Mouse (Mus musculus) small intestine, adult 2 months (tissue): ENCODE measurements around the gene Tnp2. TPM values are rescaled to one million over a fixed set of nuclear protein-coding genes. Genes with fewer than 3 reads are reported as not detected.

ENCODE experiments used
- H3K27ac ChIP-seq: fragments of 200-500 bp; 2 replicates; pipeline ENCODE4 v1.5.1; 2012; ENCODE audit warnings: low read depth, low read length, control low read depth, inconsistent platforms; ENCODE audit not compliant: insufficient read depth
- H3K27me3 ChIP-seq: fragments of 200-500 bp; 2 replicates; pipeline ENCODE4 v1.6.1; 2012; ENCODE audit warnings: mild to moderate bottlenecking, moderate library complexity, low read length, inconsistent platforms; ENCODE audit not compliant: control insufficient read depth, insufficient read depth
- H3K36me3 ChIP-seq: fragments of 200-500 bp; 2 replicates; pipeline ENCODE4 v1.6.1; 2012; ENCODE audit warnings: mild to moderate bottlenecking, low read length, control low read depth, inconsistent platforms; ENCODE audit not compliant: control insufficient read depth, insufficient read depth
- H3K4me1 ChIP-seq: fragments of 200-500 bp; 2 replicates; pipeline ENCODE4 v1.6.1; 2012; ENCODE audit warnings: low read length, inconsistent platforms, mixed read lengths; ENCODE audit not compliant: control insufficient read depth, insufficient read depth, insufficient read length
- H3K4me3 ChIP-seq: fragments of 200-500 bp; 2 replicates; pipeline ENCODE4 v1.5.1; 2012; ENCODE audit warnings: low read depth, mild to moderate bottlenecking, control low read depth, inconsistent platforms, low read length, moderate library complexity
- CTCF ChIP-seq: fragments of 200-500 bp; IDR thresholded peaks from 2 replicates; pipeline ENCODE4 v1.5.1; 2012; ENCODE audit warnings: low read depth, mild to moderate bottlenecking, control low read depth, inconsistent platforms, low read length, moderate library complexity, mixed read lengths; ENCODE audit not compliant: insufficient replicate concordance, insufficient read length; ENCODE audit errors: extremely low read depth
- POLR2A ChIP-seq: fragments of 200-500 bp; IDR thresholded peaks from 2 replicates; pipeline ENCODE4 v1.6.1; 2012; ENCODE audit warnings: low read depth, mild to moderate bottlenecking, control low read depth, inconsistent platforms, low read length, moderate library complexity
- WGBS: fragments of 180-500 bp; shearing (Covaris S2); methylation state at CpG from one replicate; pipeline ENCODE4 v1.1.7; 2018; 5-methylcytosine and 5-hydroxymethylcytosine counted together
- polyA plus RNA-seq: library from polyadenylated mRNA; depleted of rRNA; stranded (reverse); fragments of >200 nt; gene quantifications from 2 replicates; pipeline ENCODE4 v1.2.3, GENCODE M21; 2012

Gene Tnp2
- polyA plus RNA-seq, 1 experiment: not detected

DNA sequence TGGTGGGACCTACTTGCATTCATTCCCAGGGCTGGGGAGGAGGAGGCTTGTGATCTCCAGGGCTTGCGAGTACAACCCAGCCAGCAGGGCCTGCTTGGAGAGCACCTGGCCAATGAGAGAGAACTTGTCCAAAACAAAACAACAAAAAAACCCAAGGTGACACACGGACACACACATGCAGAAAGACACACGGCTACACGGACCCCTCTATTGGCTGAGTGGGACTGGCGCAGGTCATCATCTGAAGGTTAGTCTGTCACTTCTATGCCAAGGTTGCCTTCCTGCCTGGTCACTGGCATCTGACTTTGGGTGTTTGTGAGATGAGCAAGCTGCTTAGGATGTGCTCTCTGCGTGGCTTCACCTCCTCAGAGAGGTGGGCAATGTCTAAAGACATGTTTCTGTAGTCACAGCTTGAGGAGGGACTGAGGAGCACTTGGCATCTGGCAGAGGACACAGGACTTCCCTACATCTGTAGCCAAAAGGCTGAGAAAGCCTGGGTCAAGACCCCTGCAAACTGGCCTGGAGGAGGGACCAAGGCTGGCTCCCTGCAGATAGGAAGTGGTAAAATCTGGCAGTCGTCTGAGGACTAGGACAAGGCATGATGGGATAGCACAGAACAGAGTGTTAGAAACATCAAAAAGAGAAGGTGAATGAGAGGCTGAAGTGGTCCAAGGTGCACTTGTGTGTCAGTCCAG is 39.5 kb upstream of the Tnp2 start:
- WGBS: 84% methylated on average over 7 of the region's 7 CpGs
- peaks cover 20% of the 10 kb centered on the region for H3K4me1 ChIP-seq

GRCm38 (mm10) chr16:10827269-10827668 is 38.8 kb upstream of the Tnp2 start:
- no peaks in the 10 kb centered on the region for H3K36me3 ChIP-seq
- no peak overlapping the region for H3K4me3 ChIP-seq
- WGBS: 93% methylated on average over 9 of the region's 9 CpGs
- H3K27ac ChIP-seq: no peak overlapping the region
- H3K4me1 ChIP-seq: peaks cover 20% of the 10 kb centered on the region
- H3K27me3 ChIP-seq: no peaks in the 10 kb centered on the region
- no peak for TF ChIP-seq CTCF
- TF ChIP-seq POLR2A: no peak

More for the DNA sequence above, 39.5 kb upstream of the Tnp2 start:
- TF ChIP-seq CTCF (no peak), POLR2A (no peak)
- H3K36me3 ChIP-seq: no peaks in the 10 kb centered on the region
- H3K27me3 ChIP-seq: no peaks in the 10 kb centered on the region
- H3K4me3 ChIP-seq: no peak overlapping the region
- H3K27ac ChIP-seq: no peak overlapping the region

GRCm38 (mm10) chr16:10825840-10826239 is 37.4 kb upstream of the Tnp2 start:
- Histone ChIP-seq H3K27ac (no peak overlapping the region), H3K4me3 (no peak overlapping the region), H3K27me3 (no peaks in the 10 kb centered on the region), H3K4me1 (peaks cover 23% of the 10 kb centered on the region), H3K36me3 (no peaks in the 10 kb centered on the region)
- TF ChIP-seq POLR2A: no peak
- no peak for TF ChIP-seq CTCF
- 95% methylated on average over 4 of the region's 4 CpGs for WGBS

DNA sequence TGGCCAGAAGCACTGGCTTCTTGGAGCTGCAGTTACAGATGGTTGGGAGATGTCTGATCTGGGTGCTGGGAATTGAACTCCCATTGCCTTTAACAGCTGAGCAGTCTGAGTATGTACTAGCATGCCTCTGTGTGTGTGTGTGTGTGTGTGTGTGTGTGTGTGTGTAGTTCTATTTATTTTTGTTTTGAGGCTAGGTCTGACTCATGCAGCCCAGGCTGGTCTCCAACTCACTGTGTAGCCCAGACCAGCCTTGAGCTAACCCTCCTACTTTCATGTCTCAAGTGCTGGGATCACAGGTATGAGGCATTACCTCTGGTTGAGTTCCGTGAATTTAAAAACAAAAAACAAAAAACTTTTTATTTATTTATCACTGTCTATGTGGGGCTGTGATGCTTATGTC is 36.1 kb upstream of the Tnp2 start:
- peaks cover 23% of the 10 kb centered on the region for H3K4me1 ChIP-seq
- H3K4me3 ChIP-seq: no peak overlapping the region
- WGBS: 91% methylated on average over 1 of the region's 1 CpGs
- no peak overlapping the region for H3K27ac ChIP-seq
- no peaks in the 10 kb centered on the region for H3K36me3 ChIP-seq
- TF ChIP-seq POLR2A: no peak
- TF ChIP-seq CTCF: no peak
- no peaks in the 10 kb centered on the region for H3K27me3 ChIP-seq

DNA sequence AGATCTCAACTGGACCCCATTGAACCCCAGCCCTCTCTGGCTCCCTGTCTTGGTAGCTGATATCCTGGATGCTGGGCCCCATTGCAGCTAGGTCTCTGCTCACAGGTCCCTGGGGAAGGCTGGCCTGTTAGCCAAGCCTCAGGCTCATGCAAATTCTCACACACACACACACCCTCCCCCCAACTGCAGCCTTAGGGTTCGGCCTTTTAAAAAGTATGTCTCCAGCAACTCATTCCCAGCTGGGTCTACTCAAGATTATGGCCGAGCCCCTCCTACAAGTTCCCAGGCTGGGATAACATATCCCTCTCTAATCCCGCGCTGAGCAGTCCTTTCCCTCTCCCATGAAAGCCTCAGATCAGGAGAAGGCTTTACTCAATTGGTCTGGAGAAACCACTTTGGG is 32.9 kb upstream of the Tnp2 start:
- Histone ChIP-seq H3K4me1 (peaks cover 13% of the 10 kb centered on the region), H3K36me3 (no peaks in the 10 kb centered on the region), H3K27me3 (no peaks in the 10 kb centered on the region), H3K4me3 (no peak overlapping the region), H3K27ac (no peak overlapping the region)
- WGBS: 57% methylated on average over 4 of the region's 4 CpGs
- TF ChIP-seq POLR2A (no peak), CTCF (no peak)

DNA sequence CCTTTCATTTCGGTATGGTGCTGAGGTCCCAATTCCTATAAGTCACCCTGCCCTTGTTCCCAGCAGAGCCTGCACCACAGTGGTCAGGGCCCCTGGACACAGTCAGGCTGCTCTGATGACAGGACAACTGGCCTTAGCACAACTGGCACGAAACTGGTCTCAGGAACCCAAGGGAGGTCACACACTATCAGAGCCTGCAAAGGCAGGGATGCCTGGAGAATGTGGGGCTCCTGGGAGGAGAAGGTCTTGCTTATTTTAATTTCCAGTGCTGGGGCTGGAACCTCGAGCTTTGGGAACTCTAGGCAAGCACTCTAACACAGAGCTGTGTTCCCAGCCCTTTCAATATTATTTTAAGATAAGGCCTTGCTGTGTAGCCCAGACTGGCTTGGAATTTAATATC is 31.5 kb upstream of the Tnp2 start:
- H3K4me3 ChIP-seq: no peak overlapping the region
- no peaks in the 10 kb centered on the region for H3K27me3 ChIP-seq
- H3K27ac ChIP-seq: no peak overlapping the region
- 87% methylated on average over 3 of the region's 3 CpGs for WGBS
- H3K36me3 ChIP-seq: no peaks in the 10 kb centered on the region
- no peak for TF ChIP-seq CTCF
- TF ChIP-seq POLR2A: no peak
- H3K4me1 ChIP-seq: peaks cover 15% of the 10 kb centered on the region

GRCm38 (mm10) chr16:10818579-10819135 is 30.2 kb upstream of the Tnp2 start:
- no peaks in the 10 kb centered on the region for H3K36me3 ChIP-seq
- no peaks in the 10 kb centered on the region for H3K27me3 ChIP-seq
- TF ChIP-seq POLR2A (no peak), CTCF (no peak)
- H3K4me1 ChIP-seq: peaks cover 22% of the 10 kb centered on the region
- no peak overlapping the region for H3K27ac ChIP-seq
- H3K4me3 ChIP-seq: no peak overlapping the region
- 75% methylated on average over 4 of the region's 4 CpGs for WGBS

- Histone ChIP-seq H3K4me1 (peaks cover 23% of the 10 kb centered on the region), H3K27me3 (no peaks in the 10 kb centered on the region), H3K4me3 (no peak overlapping the region), H3K27ac (no peak overlapping the region), H3K36me3 (no peaks in the 10 kb centered on the region)
- no peak for TF ChIP-seq POLR2A
- no peak for TF ChIP-seq CTCF
- WGBS: 26% methylated on average over 4 of the region's 4 CpGs
Measured at GRCm38 (mm10) chr16:10814864-10815263, 26.4 kb upstream of the Tnp2 start.
